Mouse (Mus musculus) layer of hippocampus, adult 8-10 months (tissue): ENCODE measurements around the gene Phyhipl. TPM values are rescaled to one million over a fixed set of nuclear protein-coding genes. Genes with fewer than 3 reads are reported as not detected.

Experiments used
- DNase-seq, 2 experiments: peaks; one replicate each; pipeline ENCODE4 v3.0.0; 2022; ENCODE audit warnings: low spot score in 2 of 2
- total RNA-seq, 4 experiments: library from RNA; stranded (reverse); gene quantifications; 2 replicates each; pipeline ENCODE4 v1.2.4; 2022

Phyhipl gene
- total RNA-seq = 100 to 1,000 TPM; 174 to 208 (median 192) TPM

DNA sequence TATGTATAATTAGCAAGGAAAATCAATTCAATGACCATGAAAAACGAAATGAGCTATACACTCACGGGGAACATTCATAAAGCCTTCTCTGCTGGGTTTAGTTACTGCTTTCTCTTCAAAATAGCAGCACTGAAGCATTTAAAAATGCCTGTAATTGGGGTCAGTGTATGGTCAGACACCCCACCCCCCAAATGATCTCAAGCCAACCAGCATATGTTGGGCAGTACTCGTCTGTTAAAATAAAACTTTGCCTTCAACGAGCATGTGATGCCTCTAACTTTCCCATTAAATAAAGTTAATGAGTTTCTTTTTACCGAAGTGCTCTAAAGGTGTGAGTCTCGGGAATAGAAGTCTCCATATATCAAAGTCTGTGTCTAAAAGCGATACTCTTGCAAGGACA lies at the start of gene Phyhipl:
Gene Phyhipl, minus strand, starts transcription at position 138 of the 400 bp plus-strand sequence.
- DNase-seq = no peak

DNA sequence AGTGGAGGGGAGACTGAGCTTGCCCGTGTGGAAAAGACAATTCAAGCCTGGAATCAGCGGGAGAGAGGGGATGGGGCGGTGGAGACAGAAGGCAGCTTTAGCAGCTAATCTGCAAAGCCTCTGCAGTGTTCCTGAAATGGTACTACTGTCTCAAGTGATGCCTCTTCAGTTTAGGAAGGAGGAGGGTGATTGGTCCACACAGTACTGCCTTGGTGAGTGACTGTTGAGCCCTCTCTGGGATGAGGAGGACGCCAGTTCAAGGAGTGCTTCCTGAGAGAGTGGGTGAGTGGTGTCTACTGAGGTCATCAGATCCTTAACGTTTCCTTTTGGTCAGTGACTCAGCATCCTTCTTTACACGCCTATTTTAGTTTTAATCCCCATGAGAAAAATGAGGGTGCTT lies 47.4 kb upstream of the Phyhipl start:
- DNase-seq = no peak

DNA sequence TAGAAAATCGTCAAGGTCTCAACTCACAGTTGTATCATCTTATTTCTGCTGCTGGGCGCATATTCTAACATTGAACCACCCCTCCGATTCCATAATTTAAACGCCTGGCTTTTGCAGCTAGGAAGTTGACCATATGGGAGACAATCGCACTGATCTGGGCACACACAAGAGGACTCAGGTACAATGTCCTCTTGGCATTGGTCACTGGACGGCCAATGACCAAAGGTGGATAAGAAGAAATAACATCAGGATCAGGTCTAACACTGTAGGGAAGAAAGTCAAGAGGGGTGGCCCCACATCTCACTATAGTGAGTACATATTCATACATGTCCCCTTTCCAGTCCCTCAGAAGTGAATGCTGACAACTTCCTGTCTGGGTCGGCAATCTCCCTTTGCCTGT lies 43.8 kb upstream of the Phyhipl start:
- no peak for DNase-seq

DNA sequence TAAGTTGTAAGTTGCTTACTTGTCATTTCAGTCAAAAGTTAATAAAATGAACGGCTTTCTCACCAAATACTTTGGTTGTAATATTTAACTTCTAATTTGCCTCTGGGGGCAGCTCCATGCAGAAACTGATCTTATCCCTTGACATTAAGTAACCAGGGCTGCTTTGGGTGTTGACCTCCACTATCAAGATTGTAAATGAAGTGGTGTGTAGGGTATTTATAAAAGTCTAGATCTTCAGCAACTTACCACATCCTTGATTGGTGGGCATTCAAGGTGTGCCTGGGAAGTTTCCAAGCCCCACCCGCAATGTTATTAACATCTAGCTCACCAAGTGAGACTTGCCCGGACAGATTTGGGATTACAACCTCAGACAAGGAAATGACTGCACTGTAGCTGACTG lies 42.2 kb upstream of the Phyhipl start:
- no peak for DNase-seq

DNA sequence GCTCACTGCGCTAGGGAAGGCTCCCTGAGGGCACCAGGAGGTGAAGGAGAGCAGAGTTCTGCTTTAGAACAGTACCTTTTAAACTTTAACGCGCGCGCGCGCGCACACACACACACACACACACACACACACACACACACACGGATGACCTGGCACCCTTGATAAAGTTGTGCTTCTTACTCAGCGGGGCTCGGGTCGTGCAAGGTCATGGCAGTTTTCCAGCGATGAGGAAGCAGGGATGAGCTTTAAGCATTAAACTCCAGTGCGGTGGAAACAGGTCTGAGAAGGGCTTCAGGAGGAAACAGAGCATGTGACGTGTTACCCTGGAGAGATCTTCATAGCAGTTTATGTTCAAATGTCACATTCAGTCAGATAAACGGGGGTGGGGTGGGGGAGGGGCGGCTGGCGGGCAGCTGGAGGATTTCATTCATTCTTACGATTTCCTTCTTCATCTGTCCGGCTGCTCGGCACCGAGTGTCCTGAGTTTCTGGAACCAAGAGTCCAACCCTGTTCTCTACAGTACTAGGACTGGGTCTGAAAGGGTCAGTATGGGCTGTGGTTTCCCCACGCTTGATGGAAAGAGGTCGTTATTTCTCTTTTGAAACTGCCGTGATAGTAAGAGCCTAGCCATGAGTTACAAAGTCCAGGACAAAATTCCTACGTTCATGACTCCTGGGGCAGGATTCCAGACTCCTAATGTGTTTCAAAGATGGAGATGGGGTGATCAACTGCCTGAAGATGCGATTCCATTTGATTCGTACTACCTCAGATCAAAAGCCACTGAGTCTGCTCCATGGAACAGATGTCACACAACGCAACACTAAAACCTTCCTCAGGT lies 41.2 kb upstream of the Phyhipl start:
- no peak for DNase-seq

- DNase-seq = no peak
Observed at GRCm38 (mm10) chr10:70689346-70689745, 33.6 kb upstream of the Phyhipl start.

- DNase-seq = peak in 1 of 2 experiments; percentile 28
Observed at GRCm38 (mm10) chr10:70688881-70689280, 33.1 kb upstream of the Phyhipl start.

DNA sequence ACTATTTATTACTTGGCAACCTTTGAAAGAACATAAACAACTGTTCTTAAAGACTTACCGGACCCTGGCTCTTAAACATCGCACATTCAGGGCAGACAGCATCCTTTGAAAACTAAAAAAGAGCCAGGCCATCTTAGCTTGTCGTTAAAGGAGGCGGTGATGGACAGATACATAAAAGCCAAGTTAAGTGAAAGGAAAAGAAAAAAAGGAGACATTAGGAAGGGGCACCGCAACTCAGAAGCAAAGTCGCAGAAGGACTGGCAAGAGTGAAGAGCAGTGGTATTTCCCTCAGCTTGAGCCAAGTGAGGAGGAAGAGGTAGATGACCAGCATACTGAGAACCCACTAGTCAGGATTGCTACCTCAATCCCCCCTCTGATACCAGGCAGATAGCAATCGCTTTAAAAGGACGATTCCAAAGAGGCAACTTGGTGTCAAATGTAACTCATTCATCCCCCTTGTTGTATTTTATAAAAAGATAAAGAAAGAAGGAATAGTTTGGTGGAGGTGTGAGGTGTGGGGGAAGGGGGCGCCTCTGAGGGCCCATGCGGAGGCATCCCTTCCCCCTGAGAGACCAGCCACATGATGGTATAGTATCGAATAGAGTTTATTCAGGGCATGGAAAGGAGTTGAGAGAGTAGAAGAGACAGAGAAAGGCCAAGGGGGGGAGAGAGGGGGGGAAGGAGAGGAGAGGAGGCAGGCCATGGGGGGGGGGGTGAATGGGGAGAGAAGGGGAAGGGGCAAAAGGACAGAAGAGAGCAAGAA lies 31.4 kb upstream of the Phyhipl start:
- DNase-seq = no peak

GRCm38 (mm10) chr10:70686505-70686904 lies 30.7 kb upstream of the Phyhipl start:
- DNase-seq = peak; percentile 54 to 72

DNA sequence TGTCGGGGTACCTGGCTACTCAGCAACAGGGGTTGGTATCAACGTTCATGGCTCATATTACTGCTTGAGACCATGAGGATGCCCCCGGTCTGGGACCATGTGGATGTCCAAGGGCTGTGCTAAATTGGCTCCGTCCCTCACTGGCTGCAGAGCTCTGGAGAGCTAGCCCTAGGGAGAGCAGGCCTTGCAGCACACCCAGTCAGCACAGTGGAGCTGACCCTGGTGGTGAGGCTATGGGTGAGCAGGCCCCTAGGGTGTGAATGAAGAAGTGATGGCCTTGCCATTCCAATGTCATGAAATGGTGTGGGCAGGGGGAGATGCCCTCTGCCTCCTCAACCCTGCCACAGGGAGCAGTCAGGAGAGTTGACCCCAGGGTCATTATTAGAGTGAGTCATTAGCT lies 27.7 kb upstream of the Phyhipl start:
- no peak for DNase-seq

DNA sequence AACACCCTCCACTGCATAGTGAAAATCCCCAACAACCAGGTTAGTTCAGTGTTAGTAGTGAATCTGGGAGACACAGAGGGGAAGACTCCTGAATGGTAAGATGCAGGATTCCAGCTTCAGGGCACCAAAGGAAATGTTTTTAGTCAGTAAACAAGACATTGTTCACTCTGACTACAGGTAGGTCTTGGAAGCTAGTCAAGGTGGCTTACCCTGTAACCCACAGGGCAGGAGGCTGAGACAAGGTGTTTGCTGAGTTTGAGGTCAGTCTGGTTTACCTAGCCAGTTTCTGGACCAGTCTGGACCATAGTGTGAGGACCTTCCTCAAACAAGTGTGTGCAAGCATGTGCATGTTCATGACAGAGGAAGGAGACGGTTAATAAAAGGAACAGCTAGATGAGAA lies 22.2 kb upstream of the Phyhipl start:
- no peak for DNase-seq

DNA sequence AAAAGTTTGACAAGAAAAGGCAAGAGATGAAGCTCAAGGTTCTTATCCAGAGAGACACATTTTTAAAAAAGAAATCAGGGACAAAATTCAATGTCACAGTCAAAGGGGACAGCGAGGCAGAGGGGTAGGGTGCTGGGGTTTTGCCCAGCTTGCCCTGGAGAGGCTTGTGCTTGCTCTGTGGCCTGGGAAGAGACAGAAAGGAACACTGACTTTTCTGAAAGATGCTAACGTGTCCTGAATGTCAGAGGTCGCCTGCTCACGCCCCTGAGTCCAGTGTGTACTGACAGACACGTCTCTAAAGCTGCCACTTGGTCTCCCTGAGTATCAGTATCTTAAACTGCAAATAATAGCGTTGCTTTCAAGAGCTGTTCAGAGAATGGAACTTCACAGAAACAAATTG lies 507 bp upstream of the Phyhipl start:
- DNase-seq = no peak

- DNase-seq = no peak
Observed at GRCm38 (mm10) chr10:70654655-70655054, 1.1 kb downstream of the Phyhipl start.

GRCm38 (mm10) chr10:70654139-70654538 lies 1.6 kb downstream of the Phyhipl start:
- DNase-seq = no peak

DNA sequence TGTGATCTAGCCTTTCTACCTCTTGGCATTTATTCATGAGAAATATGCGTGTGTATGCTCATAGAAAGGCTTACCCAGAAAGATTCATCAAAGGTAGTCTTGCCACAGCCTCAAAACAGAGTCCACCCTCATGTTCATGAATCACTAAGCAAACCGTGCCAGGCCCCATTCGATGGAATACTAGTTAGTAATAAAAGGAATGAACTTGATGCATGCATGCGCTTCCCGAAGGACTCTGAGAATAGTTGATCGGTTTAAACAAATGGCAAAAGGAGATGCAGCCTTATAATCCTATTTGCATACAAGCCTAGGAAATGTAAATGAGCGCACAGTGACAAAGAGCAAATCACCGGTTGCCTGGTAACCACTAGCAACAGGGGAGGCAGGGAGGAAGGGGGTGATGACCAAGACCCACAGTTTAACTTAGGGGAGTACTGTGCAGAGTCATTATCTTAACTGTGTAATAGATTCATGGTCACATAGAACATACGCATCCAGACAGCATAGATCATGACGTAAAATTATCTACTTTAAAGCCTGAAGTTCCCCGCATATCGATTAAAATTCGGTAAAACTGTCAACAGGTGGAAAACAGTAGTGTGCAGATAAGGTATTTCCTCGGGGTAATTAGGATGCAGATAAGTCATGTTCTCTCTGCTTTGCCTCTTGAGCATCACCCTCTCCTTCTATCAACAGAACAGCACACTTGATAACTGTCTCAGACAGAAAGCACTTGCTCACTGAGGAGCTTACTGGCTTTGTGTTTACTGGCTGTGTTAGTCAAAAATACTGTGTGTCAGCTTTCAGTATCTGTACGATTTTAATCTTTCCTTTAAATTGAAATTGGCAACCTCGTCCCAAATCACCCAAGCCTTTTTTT lies 3.8 kb downstream of the Phyhipl start:
- no peak for DNase-seq

DNA sequence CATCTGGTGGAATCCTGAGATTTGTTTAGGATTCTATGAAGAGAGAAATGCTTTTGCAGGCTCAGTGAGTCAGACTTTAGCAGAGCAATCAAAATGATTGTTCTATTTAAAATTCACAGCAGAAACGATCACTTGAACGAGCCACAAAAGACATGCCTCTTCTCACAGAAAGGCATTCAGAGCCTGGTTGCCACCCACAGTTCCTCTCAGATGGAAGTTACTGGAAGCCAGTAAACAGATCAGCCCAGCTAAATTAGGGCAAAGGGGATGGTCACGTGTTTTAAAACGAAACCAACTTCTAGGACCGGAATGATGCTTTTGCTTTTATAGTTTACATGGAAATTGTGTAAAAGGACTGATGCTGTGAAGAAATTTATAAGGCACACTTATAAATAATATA lies 6.9 kb downstream of the Phyhipl start:
- DNase-seq = peak; percentile 49 to 70

DNA sequence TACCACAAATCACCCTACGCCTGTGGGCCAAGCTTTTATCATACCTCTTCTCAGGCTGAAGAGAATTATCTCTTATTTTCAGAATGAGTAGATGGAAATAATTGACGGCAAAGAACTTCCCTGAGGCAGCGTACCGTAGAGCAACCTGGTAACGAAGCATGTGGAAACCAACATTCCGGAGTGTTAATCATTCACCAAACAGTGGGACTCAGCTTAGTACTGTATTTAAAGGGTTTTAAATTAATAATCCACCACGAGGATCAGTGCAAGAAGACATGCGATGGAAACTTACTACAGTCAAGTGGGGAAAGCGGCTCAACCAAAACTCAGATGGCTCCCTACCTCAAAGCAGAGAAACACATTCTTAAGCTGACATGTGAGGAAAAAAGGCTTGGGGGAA lies 12.6 kb downstream of the Phyhipl start:
- no peak for DNase-seq

GRCm38 (mm10) chr10:70640896-70641596 lies 14.7 kb downstream of the Phyhipl start:
- DNase-seq = no peak

DNA sequence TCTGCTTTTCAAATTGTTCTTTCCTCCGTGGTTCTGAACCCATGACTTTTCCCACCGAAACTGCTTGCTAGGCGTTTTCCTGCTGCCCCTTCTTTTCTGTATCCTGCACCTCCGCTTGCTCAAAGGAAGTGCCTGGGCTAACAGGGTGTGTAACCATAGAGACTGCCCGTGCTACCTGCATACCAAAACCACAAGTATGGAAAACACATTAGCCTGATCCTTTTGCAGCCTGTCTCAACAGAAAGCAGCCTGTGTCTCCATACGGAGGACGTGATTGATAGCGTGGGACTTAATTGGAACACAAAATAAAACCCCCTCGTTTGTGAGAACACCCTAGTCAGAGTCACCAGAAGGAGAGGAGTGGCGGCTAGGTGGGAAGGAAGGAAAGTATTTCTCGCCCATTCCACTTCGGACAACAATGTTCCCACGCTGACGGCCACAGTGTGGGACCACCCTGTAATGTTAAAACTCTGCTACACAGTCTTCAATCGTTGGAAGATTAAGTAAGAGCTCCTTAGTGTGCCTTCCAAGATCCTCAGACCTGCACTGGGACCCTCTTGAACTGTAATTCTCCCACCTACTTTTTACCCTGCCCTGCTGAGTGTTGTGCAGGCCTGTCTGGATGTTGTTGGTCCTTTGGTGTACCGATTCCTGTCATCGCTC lies 15.6 kb downstream of the Phyhipl start:
- DNase-seq = peak in 1 of 2 experiments; percentile 26

GRCm38 (mm10) chr10:70637640-70638328 lies 18.0 kb downstream of the Phyhipl start:
- no peak for DNase-seq
